Mouse (Mus musculus): ENCODE measurements around the gene Mrpl12. TPM values are rescaled to one million over a fixed set of nuclear protein-coding genes. Genes with fewer than 3 reads are reported as not detected.
A peak's percentile ranks its signal among the peaks of the same experiment; 100 is the strongest.

Gene Mrpl12
- polyA plus RNA-seq, 1 experiment from 2014 or later, result 133 TPM

- Histone ChIP-seq H3K4me1 (replicated peaks; ENCODE audit: control insufficient read depth, insufficient read depth) (0 out of 2 replicates have a peak, but pooled peaks cover 4% of the 10 kb centered on the region), H3K4me2 (replicated peaks; ENCODE audit: low read depth) (no peak overlapping the region), H3K27me3 (ENCODE audit: control insufficient read depth, insufficient read depth, low read length) (no peaks in the 10 kb centered on the region), H3K9ac (ENCODE audit: low read length) (no peak overlapping the region), H3K9me3 (ENCODE audit: control insufficient read depth, low read length) (no peaks in the 10 kb centered on the region), H3K27ac (replicated peaks) (no peak overlapping the region), H3K4me3 (ENCODE audit: low read depth, low read length) (no peak overlapping the region), H3K36me3 (ENCODE audit: control insufficient read depth, insufficient read depth, low read length) (no peaks in the 10 kb centered on the region)
- TF ChIP-seq EP300 (optimal IDR thresholded peaks at IDR 0.05), result no peak
- TF ChIP-seq CTCF (IDR thresholded peaks at IDR 0.05; ENCODE audit: low read depth), result no peak
- 91% methylated on average over 7 of the region's 7 CpGs for WGBS
- DNase-seq (ENCODE audit: low spot score), result no peak
- ATAC-seq (ENCODE audit: low FRiP score, low TSS enrichment), result no peak
Observed at GRCm38 (mm10) chr11:120455413-120455812, 29.0 kb upstream of the Mrpl12 start.

GRCm38 (mm10) chr11:120457370-120457769 is 27.0 kb upstream of the Mrpl12 start:
- peak; percentile 21 for DNase-seq (ENCODE audit: low spot score)
- H3K4me2 ChIP-seq (replicated peaks; ENCODE audit: low read depth), result peak overlapping the region; percentile 94
- peak overlapping the region; percentile 85 for H3K27ac ChIP-seq (replicated peaks)
- no peaks in the 10 kb centered on the region for H3K9me3 ChIP-seq (ENCODE audit: control insufficient read depth, low read length)
- peak overlapping the region; percentile 92 for H3K4me3 ChIP-seq (ENCODE audit: low read depth, low read length)
- H3K36me3 ChIP-seq (ENCODE audit: control insufficient read depth, insufficient read depth, low read length), result no peaks in the 10 kb centered on the region
- no peak for ATAC-seq (ENCODE audit: low FRiP score, low TSS enrichment)
- TF ChIP-seq CTCF (IDR thresholded peaks at IDR 0.05; ENCODE audit: low read depth) (no peak), EP300 (optimal IDR thresholded peaks at IDR 0.05) (no peak)
- H3K9ac ChIP-seq (ENCODE audit: low read length), result peak overlapping the region; percentile 92
- H3K4me1 ChIP-seq (replicated peaks; ENCODE audit: control insufficient read depth, insufficient read depth), result 0 out of 2 replicates have a peak, but pooled peaks cover 4% of the 10 kb centered on the region
- 20% methylated on average over 14 of the region's 14 CpGs for WGBS
- no peaks in the 10 kb centered on the region for H3K27me3 ChIP-seq (ENCODE audit: control insufficient read depth, insufficient read depth, low read length)

GRCm38 (mm10) chr11:120457772-120458751 is 26.4 kb upstream of the Mrpl12 start, which contains the start of the genes Oxld1 and Ccdc137:
Gene Oxld1 (minus strand): TSS chr11:120458068.
Gene Ccdc137 (plus strand): TSS chr11:120458115.
- Histone ChIP-seq H3K4me2 (replicated peaks; ENCODE audit: low read depth) (peak within 1 kb of the TSS; percentile 94), H3K27me3 (ENCODE audit: control insufficient read depth, insufficient read depth, low read length) (no peaks in the 10 kb centered on the region), H3K27ac (replicated peaks) (peak within 1 kb of the TSS; percentile 85), H3K4me3 (ENCODE audit: low read depth, low read length) (peak within 1 kb of the TSS; percentile 92), H3K4me1 (replicated peaks; ENCODE audit: control insufficient read depth, insufficient read depth) (0 out of 2 replicates have a peak, but pooled peaks cover 4% of the 10 kb centered on the region), H3K36me3 (ENCODE audit: control insufficient read depth, insufficient read depth, low read length) (no peaks in the 10 kb centered on the region), H3K9me3 (ENCODE audit: control insufficient read depth, low read length) (no peaks in the 10 kb centered on the region), H3K9ac (ENCODE audit: low read length) (peak within 1 kb of the TSS; percentile 92)
- no peak for TF ChIP-seq EP300 (optimal IDR thresholded peaks at IDR 0.05)
- no peak for TF ChIP-seq CTCF (IDR thresholded peaks at IDR 0.05; ENCODE audit: low read depth)
- ATAC-seq (ENCODE audit: low FRiP score, low TSS enrichment) (peak; percentile 84), DNase-seq (ENCODE audit: low spot score) (peak; percentile 87)
- 4% methylated on average over 60 of the region's 62 CpGs for WGBS

GRCm38 (mm10) chr11:120458847-120459597 is 25.4 kb upstream of the Mrpl12 start:
- peak; percentile 44 for DNase-seq (ENCODE audit: low spot score)
- Histone ChIP-seq H3K4me2 (replicated peaks; ENCODE audit: low read depth) (peak overlapping the region; percentile 94), H3K9me3 (ENCODE audit: control insufficient read depth, low read length) (no peaks in the 10 kb centered on the region), H3K4me3 (ENCODE audit: low read depth, low read length) (peak overlapping the region; percentile 92; the same call in 1 of the 2 replicates), H3K9ac (ENCODE audit: low read length) (peak overlapping the region; percentile 92), H3K4me1 (replicated peaks; ENCODE audit: control insufficient read depth, insufficient read depth) (0 out of 2 replicates have a peak, but pooled peaks cover 4% of the 10 kb centered on the region), H3K36me3 (ENCODE audit: control insufficient read depth, insufficient read depth, low read length) (no peaks in the 10 kb centered on the region), H3K27me3 (ENCODE audit: control insufficient read depth, insufficient read depth, low read length) (no peaks in the 10 kb centered on the region), H3K27ac (replicated peaks) (no peak overlapping the region)
- TF ChIP-seq EP300 (optimal IDR thresholded peaks at IDR 0.05), result no peak
- TF ChIP-seq CTCF (IDR thresholded peaks at IDR 0.05; ENCODE audit: low read depth), result peak; percentile 55
- WGBS, result 62% methylated on average over 6 of the region's 6 CpGs
- no peak for ATAC-seq (ENCODE audit: low FRiP score, low TSS enrichment)

GRCm38 (mm10) chr11:120463536-120463935 is 20.9 kb upstream of the Mrpl12 start:
- ATAC-seq (ENCODE audit: low FRiP score, low TSS enrichment), result no peak

More at GRCm38 (mm10) chr11:120463536-120463935, 20.9 kb upstream of the Mrpl12 start:
- H3K27ac ChIP-seq (replicated peaks), result no peak overlapping the region
- WGBS, result 88% methylated on average over 2 of the region's 2 CpGs
- no peak for TF ChIP-seq CTCF (IDR thresholded peaks at IDR 0.05; ENCODE audit: low read depth)
- TF ChIP-seq EP300 (optimal IDR thresholded peaks at IDR 0.05), result no peak
- peaks cover 5% of the 10 kb centered on the region; the same call in 1 of the 2 replicates for H3K4me1 ChIP-seq (replicated peaks; ENCODE audit: control insufficient read depth, insufficient read depth)
- no peak overlapping the region for H3K9ac ChIP-seq (ENCODE audit: low read length)
- H3K36me3 ChIP-seq (ENCODE audit: control insufficient read depth, insufficient read depth, low read length), result 0 out of 2 replicates have a peak, but pooled peaks cover 2% of the 10 kb centered on the region
- no peak for DNase-seq (ENCODE audit: low spot score)
- H3K9me3 ChIP-seq (ENCODE audit: control insufficient read depth, low read length), result no peaks in the 10 kb centered on the region
- no peak overlapping the region for H3K4me2 ChIP-seq (replicated peaks; ENCODE audit: low read depth)
- H3K4me3 ChIP-seq (ENCODE audit: low read depth, low read length), result no peak overlapping the region
- no peaks in the 10 kb centered on the region for H3K27me3 ChIP-seq (ENCODE audit: control insufficient read depth, insufficient read depth, low read length)
